Mouse (Mus musculus) myocyte (in vitro differentiated cells): Measurements from ENCODE around the gene Rapgef1. TPM values are rescaled to one million over a fixed set of nuclear protein-coding genes. Genes with fewer than 3 reads are reported as not detected.

ENCODE experiments used
- H3K27me3 ChIP-seq: one replicate; pipeline ENCODE4 v1.6.1; 2011; ENCODE audit not compliant: control insufficient read depth, insufficient read depth, insufficient read length
- H3K36me3 ChIP-seq: one replicate; pipeline ENCODE4 v1.6.1; 2011; ENCODE audit not compliant: control insufficient read depth, insufficient read depth
- H3K4me2 ChIP-seq: one replicate; pipeline ENCODE4 v1.6.1; 2011; ENCODE audit warnings: low read depth, control low read depth
- H3K4me3 ChIP-seq: one replicate; pipeline ENCODE4 v1.5.1; 2011; ENCODE audit warnings: mild to moderate bottlenecking, control low read depth, moderate library complexity
- H3K79me2 ChIP-seq: one replicate; pipeline ENCODE4 v1.6.1; 2011; ENCODE audit not compliant: control insufficient read depth, insufficient read depth
- H3ac ChIP-seq: one replicate; pipeline ENCODE4 v1.6.1; 2011; ENCODE audit not compliant: control insufficient read depth, insufficient read length
- MYOD1 ChIP-seq, 3 experiments: IDR thresholded peaks; one replicate each; pipeline ENCODE4 v1.6.1; 2011; ENCODE audit warnings: control low read depth in 2 of 3, low read depth in 2 of 3, mild to moderate bottlenecking in 2 of 3, moderate library complexity in 1 of 3; ENCODE audit not compliant: insufficient read length in 2 of 3, control insufficient read depth in 1 of 3
- MYOG ChIP-seq, 3 experiments: IDR thresholded peaks; one replicate each; pipeline ENCODE4 v1.6.1; 2011; ENCODE audit warnings: control low read depth in 2 of 3, low read depth in 2 of 3, mild to moderate bottlenecking in 2 of 3; ENCODE audit not compliant: insufficient read length in 2 of 3, control insufficient read depth in 1 of 3, insufficient read depth in 1 of 3
- POLR2A ChIP-seq: IDR thresholded peaks from one replicate; pipeline ENCODE4 v1.6.1; 2011; ENCODE audit warnings: low read depth, mild to moderate bottlenecking, control low read depth, moderate library complexity; ENCODE audit not compliant: insufficient read length
- POLR2AphosphoS2 ChIP-seq: IDR thresholded peaks from one replicate; pipeline ENCODE4 v1.6.1; 2011; ENCODE audit warnings: low read depth, control low read depth; ENCODE audit not compliant: insufficient read length
- TCF3 ChIP-seq: IDR thresholded peaks from one replicate; pipeline ENCODE4 v1.6.1; 2011; ENCODE audit warnings: low read depth, control low read depth; ENCODE audit not compliant: insufficient read length
- polyA plus RNA-seq: library from polyadenylated mRNA; unstranded; fragments of >200 nt; fragmentation: generic; extraction: Trizol; gene quantifications from one replicate; pipeline ENCODE4 v1.2.1, GENCODE M21; 2012; ENCODE audit warnings: missing spikeins

Rapgef1 gene
- polyA plus RNA-seq, 1 experiment = 74.5 TPM

DNA sequence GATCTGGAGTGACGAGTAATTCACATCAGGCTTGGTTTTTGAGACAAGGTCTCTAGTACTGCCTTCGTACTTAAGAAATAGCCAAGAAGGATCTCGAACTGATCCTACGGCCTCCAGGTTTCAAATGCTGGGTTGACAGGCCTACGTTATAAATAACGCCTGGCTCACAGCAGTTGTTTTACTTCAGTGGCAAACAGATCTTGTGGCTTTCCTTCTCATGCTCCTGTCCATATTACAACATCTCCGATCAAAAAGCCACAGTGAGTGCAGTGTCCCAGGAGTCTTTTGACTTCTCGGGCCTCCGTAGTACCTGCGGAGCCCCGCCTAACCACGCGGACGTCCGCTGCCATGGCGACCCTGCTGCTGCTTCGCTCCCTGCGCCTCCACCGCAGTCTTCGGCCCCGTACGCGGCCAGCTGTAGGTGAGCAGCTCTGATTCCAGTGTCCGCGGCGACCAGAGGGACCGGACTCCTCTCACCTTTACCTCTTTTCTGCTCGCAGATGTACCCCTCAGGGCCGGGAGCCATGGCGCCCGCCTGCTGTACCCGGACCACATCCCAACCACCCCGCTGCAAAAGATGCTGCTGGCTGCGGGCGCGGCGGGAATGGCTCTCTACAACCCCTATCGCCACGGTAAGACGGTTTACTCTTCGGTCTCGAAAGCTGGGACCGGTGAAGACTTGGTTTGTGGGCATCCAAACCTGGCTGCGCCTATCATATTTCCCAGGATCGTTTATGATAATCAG, 168.6 kb downstream of the Rapgef1 start, which contains the start of gene Trub2:
Trub2 (minus strand) TSS at position 566 of the 745 bp plus-strand sequence.
- Histone ChIP-seq H3K79me2 (peaks cover 17% of the 10 kb centered on the region), H3ac (peak within 1 kb of the TSS; percentile 4), H3K4me2 (peak within 1 kb of the TSS; percentile 91), H3K27me3 (no peaks in the 10 kb centered on the region), H3K36me3 (peaks cover 22% of the 10 kb centered on the region), H3K4me3 (peak within 1 kb of the TSS; percentile 69)
- peak in 1 of 3 experiments; percentile 11 for TF ChIP-seq MYOG (IDR thresholded peaks at IDR 0.05; ENCODE audit: control insufficient read depth in 1 of 3, insufficient read depth in 1 of 3, insufficient read length in 2 of 3, low read depth in 2 of 3)
- TF ChIP-seq MYOD1 (IDR thresholded peaks at IDR 0.05; ENCODE audit: control insufficient read depth in 1 of 3, insufficient read length in 2 of 3, low read depth in 2 of 3) = peak in 1 of 3 experiments; percentile 20
- TF ChIP-seq POLR2AphosphoS2 = peak; percentile 74
- peak; percentile 81 for TF ChIP-seq POLR2A
- TF ChIP-seq TCF3 = no peak

Other genes with a start within 250 kb of the Rapgef1 start
- not detected for gene Gm13420, start 132.0 kb downstream of the Rapgef1 start, polyA plus RNA-seq
- not detected for gene Gm13547, start 139.6 kb downstream of the Rapgef1 start, polyA plus RNA-seq
- 24.4 TPM for gene Coq4, start 167.8 kb downstream of the Rapgef1 start, polyA plus RNA-seq
- gene Trub2, start 168.8 kb downstream of the Rapgef1 start, polyA plus RNA-seq = 46.6 TPM
- 26.8 TPM for gene Slc27a4, start 182.9 kb downstream of the Rapgef1 start, polyA plus RNA-seq
- 43.8 TPM for gene Urm1, start 200.4 kb downstream of the Rapgef1 start, polyA plus RNA-seq
- 10.8 TPM for gene Cercam, start 249.4 kb downstream of the Rapgef1 start, polyA plus RNA-seq